Mouse (Mus musculus) lung, embryonic 16.5 days (tissue): ENCODE measurements around the gene St6galnac4. TPM values are rescaled to one million over a fixed set of nuclear protein-coding genes. Genes with fewer than 3 reads are reported as not detected.
A peak's percentile ranks its signal among the peaks of the same experiment; 100 is the strongest.

Experiments used
- ATAC-seq: fragments of 200-750 bp; cut with Nextera tagmentation; 2 replicates; pipeline ENCODE4 v1.8.0; 2017; ENCODE audit warnings: low read depth, mild to moderate bottlenecking, moderate library complexity
- H3K27ac ChIP-seq: fragments of 300-500 bp; sonication (generic); 2 replicates; pipeline ENCODE4 v1.5.1; 2014; ENCODE audit warnings: mild to moderate bottlenecking, control low read depth, low read length
- H3K27me3 ChIP-seq: fragments of 300-500 bp; sonication (generic); 2 replicates; pipeline ENCODE4 v1.6.1; 2014; ENCODE audit warnings: low read depth, low read length, mixed read lengths; ENCODE audit not compliant: control insufficient read depth, insufficient read depth
- H3K36me3 ChIP-seq: fragments of 300-500 bp; sonication (generic); 2 replicates; pipeline ENCODE4 v1.6.1; 2014; ENCODE audit warnings: low read length; ENCODE audit not compliant: control insufficient read depth, insufficient read depth
- H3K4me1 ChIP-seq: fragments of 300-500 bp; sonication (generic); replicated peaks from 2 replicates; pipeline ENCODE4 v1.6.1; 2014; ENCODE audit warnings: low read length, mixed read lengths; ENCODE audit not compliant: control insufficient read depth, insufficient read depth
- H3K4me2 ChIP-seq: fragments of 300-500 bp; sonication (generic); 2 replicates; pipeline ENCODE4 v1.6.1; 2014; ENCODE audit warnings: low read depth, low read length, control low read depth
- H3K4me3 ChIP-seq: fragments of 300-500 bp; sonication (generic); 2 replicates; pipeline ENCODE4 v1.5.1; 2014; ENCODE audit warnings: mild to moderate bottlenecking, low read length, control low read depth
- H3K9ac ChIP-seq: fragments of 300-500 bp; sonication (generic); 2 replicates; pipeline ENCODE4 v1.6.1; 2014; ENCODE audit warnings: low read length, control low read depth
- H3K9me3 ChIP-seq: fragments of 300-500 bp; sonication (generic); 2 replicates; pipeline ENCODE4 v1.6.1; 2016; ENCODE audit warnings: low read length; ENCODE audit not compliant: control insufficient read depth
- whole genome bisulfite sequencing: fragments of 180-500 bp; shearing (Covaris S2); extraction: QIAGEN DNeasy Blood & Tissue Kit; methylation state at CpG from one replicate; pipeline ENCODE4 v1.1.7; 2014; 5-methylcytosine and 5-hydroxymethylcytosine counted together
- polyA plus RNA-seq: library from polyadenylated mRNA; unstranded; fragments of >200 nt; fragmentation: Nextera tagmentation; extraction: Ambion mirVana; gene quantifications from 2 replicates; pipeline ENCODE4 v1.2.1, GENCODE M21; 2015

The St6galnac4 gene
- polyA plus RNA-seq, 1 experiment from 2014 or later, result 26.0 TPM

- Histone ChIP-seq H3K4me1 (peaks cover 15% of the 10 kb centered on the region), H3K27ac (no peak overlapping the region), H3K4me3 (no peak overlapping the region), H3K4me2 (no peak overlapping the region), H3K36me3 (peaks cover 5% of the 10 kb centered on the region), H3K27me3 (peaks cover 28% of the 10 kb centered on the region), H3K9me3 (no peaks in the 10 kb centered on the region), H3K9ac (no peak overlapping the region)
- 81% methylated on average over 9 of the region's 9 CpGs for WGBS
- no peak for ATAC-seq
Observed at GRCm38 (mm10) chr2:32576532-32576931, 10.4 kb upstream of the St6galnac4 start.

- Histone ChIP-seq H3K4me1 (peaks cover 13% of the 10 kb centered on the region), H3K9me3 (no peaks in the 10 kb centered on the region), H3K36me3 (peaks cover 1% of the 10 kb centered on the region), H3K9ac (no peak overlapping the region), H3K27me3 (peaks cover 28% of the 10 kb centered on the region), H3K4me3 (no peak overlapping the region), H3K27ac (no peak overlapping the region), H3K4me2 (no peak overlapping the region)
- ATAC-seq, result no peak
- WGBS, result 36% methylated on average over 25 of the region's 30 CpGs
Observed at GRCm38 (mm10) chr2:32578146-32579046, 8.5 kb upstream of the St6galnac4 start.

GRCm38 (mm10) chr2:32581450-32582095 lies 5.3 kb upstream of the St6galnac4 start:
- peak; percentile 66 for ATAC-seq

GRCm38 (mm10) chr2:32582830-32583799 lies 3.8 kb upstream of the St6galnac4 start:
- H3K4me2 ChIP-seq, result peak overlapping the region; percentile 69
- no peaks in the 10 kb centered on the region for H3K9me3 ChIP-seq
- H3K4me1 ChIP-seq, result peaks cover 21% of the 10 kb centered on the region
- H3K9ac ChIP-seq, result peak overlapping the region; percentile 27
- ATAC-seq, result peak; percentile 61
- peaks cover 13% of the 10 kb centered on the region; the same call in 1 of the 2 replicates for H3K27me3 ChIP-seq
- no peak overlapping the region for H3K27ac ChIP-seq
- peak overlapping the region; percentile 38 for H3K4me3 ChIP-seq
- WGBS, result 10% methylated on average over 37 of the region's 37 CpGs
- H3K36me3 ChIP-seq, result no peaks in the 10 kb centered on the region

More at GRCm38 (mm10) chr2:32581450-32582095, 5.3 kb upstream of the St6galnac4 start:
- Histone ChIP-seq H3K4me1 (peaks cover 10% of the 10 kb centered on the region; the same call in 1 of the 2 replicates), H3K4me3 (peak overlapping the region; percentile 35), H3K27ac (no peak overlapping the region), H3K36me3 (no peaks in the 10 kb centered on the region), H3K9me3 (no peaks in the 10 kb centered on the region), H3K27me3 (peaks cover 18% of the 10 kb centered on the region; the same call in 1 of the 2 replicates), H3K4me2 (peak overlapping the region; percentile 34), H3K9ac (no peak overlapping the region)
- WGBS, result 39% methylated on average over 19 of the region's 19 CpGs

- H3K4me1 ChIP-seq, result peaks cover 32% of the 10 kb centered on the region
- no peak overlapping the region for H3K9ac ChIP-seq
- H3K36me3 ChIP-seq, result no peaks in the 10 kb centered on the region
- H3K9me3 ChIP-seq, result no peaks in the 10 kb centered on the region
- no peak overlapping the region for H3K27ac ChIP-seq
- H3K4me3 ChIP-seq, result no peak overlapping the region
- no peak overlapping the region for H3K4me2 ChIP-seq
- no peak for ATAC-seq
- H3K27me3 ChIP-seq, result no peaks in the 10 kb centered on the region
- 79% methylated on average over 7 of the region's 7 CpGs for WGBS
Observed at GRCm38 (mm10) chr2:32585149-32585714, 1.7 kb upstream of the St6galnac4 start.

GRCm38 (mm10) chr2:32587731-32588321 lies 931 bp downstream of the St6galnac4 start:
- Histone ChIP-seq H3K4me3 (peak overlapping the region; percentile 64), H3K27ac (peak overlapping the region; percentile 53), H3K9ac (peak overlapping the region; percentile 69), H3K4me1 (peaks cover 43% of the 10 kb centered on the region), H3K27me3 (no peaks in the 10 kb centered on the region), H3K4me2 (peak overlapping the region; percentile 77), H3K36me3 (no peaks in the 10 kb centered on the region), H3K9me3 (no peaks in the 10 kb centered on the region)
- 25% methylated on average over 9 of the region's 9 CpGs for WGBS
- no peak for ATAC-seq

GRCm38 (mm10) chr2:32589213-32589795 lies 2.4 kb downstream of the St6galnac4 start:
- H3K9me3 ChIP-seq, result no peaks in the 10 kb centered on the region
- no peak overlapping the region for H3K4me3 ChIP-seq
- peaks cover 38% of the 10 kb centered on the region for H3K4me1 ChIP-seq
- 0 out of 2 replicates have a peak overlapping the region, but pooled peaks have one; percentile 17 for H3K9ac ChIP-seq
- H3K4me2 ChIP-seq, result no peak overlapping the region
- no peaks in the 10 kb centered on the region for H3K27me3 ChIP-seq
- WGBS, result 41% methylated on average over 11 of the region's 11 CpGs
- H3K27ac ChIP-seq, result no peak overlapping the region
- no peak for ATAC-seq
- H3K36me3 ChIP-seq, result peaks cover 3% of the 10 kb centered on the region

- H3K27me3 ChIP-seq, result no peaks in the 10 kb centered on the region
- no peaks in the 10 kb centered on the region for H3K9me3 ChIP-seq
- no peak for ATAC-seq
- WGBS, result 62% methylated on average over 10 of the region's 10 CpGs
- H3K4me1 ChIP-seq, result peaks cover 38% of the 10 kb centered on the region
- H3K4me3 ChIP-seq, result no peak overlapping the region
- no peak overlapping the region for H3K9ac ChIP-seq
- H3K27ac ChIP-seq, result no peak overlapping the region
- no peak overlapping the region for H3K4me2 ChIP-seq
- H3K36me3 ChIP-seq, result peaks cover 4% of the 10 kb centered on the region
Observed at GRCm38 (mm10) chr2:32590224-32590623, 3.3 kb downstream of the St6galnac4 start.
